Mouse (Mus musculus) telencephalon, adult 2 months (tissue): ENCODE measurements around the gene Gm20532.

Source experiments
- DNase-seq: peaks from one replicate; pipeline ENCODE4 v3.0.0-alpha.2; 2011; ENCODE audit warnings: low read depth, low spot score

The Gm20532 gene

DNA sequence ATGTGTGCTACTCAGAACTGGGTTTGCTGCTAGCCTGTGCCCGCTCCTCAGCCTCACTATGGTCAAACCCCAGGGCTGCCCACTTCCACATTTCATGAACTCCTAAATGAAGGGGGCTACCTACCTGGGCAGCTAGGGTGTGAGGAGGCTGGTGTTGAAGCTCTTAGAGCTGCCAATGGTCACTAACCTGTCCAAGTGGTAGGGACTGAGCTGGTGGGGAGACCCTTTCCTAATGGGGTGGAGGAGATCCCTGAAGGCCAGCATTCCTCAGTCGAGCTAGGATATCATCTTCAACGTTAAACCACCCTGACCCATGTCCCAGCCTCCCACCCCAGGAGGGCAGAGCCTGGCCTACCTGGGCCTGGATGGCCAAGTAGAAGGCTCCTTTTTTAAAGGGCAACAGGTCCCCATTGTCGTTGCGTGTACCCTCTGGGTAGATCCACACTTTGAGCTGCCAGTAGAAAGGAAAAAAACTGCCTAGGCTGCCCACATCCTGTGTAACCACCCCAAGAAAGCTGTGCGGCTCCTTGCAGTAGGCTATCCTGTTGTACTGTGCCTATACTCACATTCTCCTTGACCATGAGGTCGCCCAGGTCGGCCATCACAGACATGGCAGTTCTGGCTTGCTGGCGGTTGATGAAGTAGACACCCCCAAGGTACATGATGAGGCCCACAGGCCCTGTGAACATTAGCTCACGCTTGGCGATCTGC, 9.4 kb downstream of the Gm20532 start:
- DNase-seq = no peak

DNA sequence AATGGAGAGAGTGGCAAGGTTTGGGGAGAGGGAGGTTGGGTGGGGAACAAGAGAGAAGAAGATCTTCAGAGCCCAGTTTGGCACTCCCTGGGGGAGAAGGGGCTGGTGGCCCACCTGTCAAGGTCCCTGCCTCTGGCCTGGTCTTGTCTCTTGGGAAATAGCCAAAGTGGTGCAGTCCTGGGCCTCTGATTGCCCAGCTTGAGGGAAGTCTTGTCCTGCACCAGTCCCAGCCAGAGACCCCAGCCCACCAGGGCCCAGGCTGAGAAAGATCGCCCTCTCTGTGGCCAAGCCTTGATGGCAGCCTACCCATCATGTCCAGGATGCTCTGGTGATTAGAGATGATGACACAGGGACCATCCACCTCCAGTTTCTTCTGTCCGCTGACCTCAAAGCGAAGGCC, 10.5 kb downstream of the Gm20532 start:
- DNase-seq = no peak

DNA sequence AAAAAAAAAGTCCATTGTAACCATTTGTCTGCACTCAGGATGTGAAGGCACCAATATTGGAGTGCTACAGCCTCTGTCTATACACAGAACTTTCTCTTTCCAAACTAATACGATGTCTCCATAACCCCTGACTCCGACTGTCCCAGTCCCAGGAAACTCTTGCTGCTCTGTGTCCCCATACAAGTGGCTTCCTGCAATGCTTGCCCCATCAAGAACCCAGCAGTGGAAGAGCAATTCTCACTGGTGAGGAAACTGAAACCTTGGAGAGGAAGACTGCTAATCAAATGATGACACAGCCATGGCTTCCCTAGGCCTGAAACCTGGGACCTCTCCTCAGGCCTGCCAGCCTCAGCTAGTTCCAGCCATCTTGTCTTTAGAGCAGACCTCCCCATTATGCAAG, 11.4 kb downstream of the Gm20532 start:
- no peak for DNase-seq

DNA sequence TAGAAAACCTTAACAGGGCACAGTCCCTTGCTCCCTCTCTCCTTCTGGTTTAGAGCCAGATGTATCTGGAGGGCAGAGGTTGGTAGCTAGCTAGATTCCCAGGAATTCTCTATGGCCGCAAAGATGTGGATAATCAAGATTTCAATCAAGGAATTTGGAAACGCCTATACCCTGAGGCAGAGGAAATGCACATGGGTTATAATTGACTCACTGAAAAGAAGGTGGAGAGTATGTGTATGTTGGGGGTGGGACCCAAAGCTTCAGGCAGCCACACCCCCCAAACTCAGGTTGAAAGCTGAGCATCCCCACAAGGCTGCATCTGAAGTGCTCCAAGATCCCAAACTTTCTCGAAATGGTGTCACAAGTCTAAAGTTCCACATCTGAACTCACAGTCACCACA, 12.0 kb downstream of the Gm20532 start:
- DNase-seq = no peak

DNA sequence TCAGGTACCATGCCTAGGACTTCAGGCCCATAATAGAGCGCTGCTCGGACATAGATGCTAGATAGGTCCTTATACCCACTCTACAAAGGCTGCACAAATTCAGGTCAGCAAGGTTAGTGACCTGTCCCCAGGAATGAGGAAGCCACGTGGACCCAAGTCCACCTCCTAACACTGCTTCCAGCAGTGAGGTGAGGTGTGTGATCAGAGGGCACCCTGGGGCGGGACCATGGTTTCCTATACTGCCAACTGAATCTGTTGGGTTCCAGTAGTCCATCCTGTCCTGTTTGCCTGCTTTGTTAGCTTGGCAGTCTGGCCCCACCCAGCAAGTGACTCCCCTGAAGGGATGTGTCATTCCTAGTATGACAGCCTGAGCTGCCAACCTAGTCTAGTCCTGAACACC, 13.5 kb downstream of the Gm20532 start:
- DNase-seq = no peak

DNA sequence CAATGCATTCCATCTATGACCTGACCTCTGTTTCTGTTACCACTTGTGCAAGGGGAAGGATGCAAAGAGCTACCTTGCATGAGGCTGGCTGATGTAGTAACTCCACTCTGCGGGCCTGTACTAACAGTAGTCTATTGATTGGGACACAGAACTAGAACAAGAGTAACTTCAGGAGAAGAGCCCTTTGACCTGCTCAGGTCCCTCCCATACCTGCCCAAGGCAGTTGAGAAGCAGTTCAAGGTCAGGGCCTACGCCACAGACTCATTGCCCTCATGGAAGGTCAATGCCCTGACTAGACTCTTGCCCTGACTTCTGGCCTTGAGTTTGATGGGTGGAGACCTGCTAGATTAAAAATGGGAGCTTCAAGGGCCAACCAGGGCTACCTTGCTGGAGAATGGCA, 14.2 kb downstream of the Gm20532 start:
- DNase-seq = no peak

DNA sequence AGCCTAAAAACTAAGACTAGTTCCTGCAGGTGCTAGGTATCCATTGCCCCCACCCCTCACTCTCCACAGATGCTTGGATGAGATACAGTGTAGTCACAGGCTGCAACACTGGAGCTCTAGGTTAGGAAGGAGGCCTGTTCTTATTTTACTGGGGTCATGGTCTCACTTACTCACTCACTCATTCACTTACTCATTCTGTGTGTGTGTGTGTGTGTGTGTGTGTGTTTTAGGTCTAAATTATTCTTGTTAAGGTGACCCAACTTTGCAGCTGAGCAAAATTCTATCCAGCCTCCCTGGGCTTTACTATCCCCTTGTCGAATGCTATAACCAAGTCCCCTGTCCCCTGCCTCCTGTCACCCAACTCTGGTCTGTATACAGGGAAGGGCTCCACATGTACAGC, 15.2 kb downstream of the Gm20532 start:
- DNase-seq = no peak

DNA sequence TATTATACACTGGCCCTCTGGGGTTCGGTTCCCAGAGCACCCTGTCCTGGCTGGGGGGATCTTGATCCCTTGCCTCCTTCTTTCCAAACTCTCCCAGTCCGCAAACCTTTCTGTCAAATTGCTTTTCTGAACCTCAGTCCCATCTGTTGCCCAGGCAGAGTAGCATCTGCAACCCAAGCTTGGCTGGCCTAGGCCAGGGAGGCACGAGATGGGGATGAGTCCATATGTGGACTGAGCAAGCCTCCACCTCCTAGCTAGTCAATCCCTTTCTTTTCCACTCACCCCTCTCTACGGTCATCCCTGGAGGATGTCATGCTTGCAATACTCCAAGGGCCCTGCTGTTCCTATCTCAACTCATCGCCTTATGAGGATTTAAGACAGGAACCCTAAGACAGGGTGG, 16.2 kb downstream of the Gm20532 start:
- no peak for DNase-seq

DNA sequence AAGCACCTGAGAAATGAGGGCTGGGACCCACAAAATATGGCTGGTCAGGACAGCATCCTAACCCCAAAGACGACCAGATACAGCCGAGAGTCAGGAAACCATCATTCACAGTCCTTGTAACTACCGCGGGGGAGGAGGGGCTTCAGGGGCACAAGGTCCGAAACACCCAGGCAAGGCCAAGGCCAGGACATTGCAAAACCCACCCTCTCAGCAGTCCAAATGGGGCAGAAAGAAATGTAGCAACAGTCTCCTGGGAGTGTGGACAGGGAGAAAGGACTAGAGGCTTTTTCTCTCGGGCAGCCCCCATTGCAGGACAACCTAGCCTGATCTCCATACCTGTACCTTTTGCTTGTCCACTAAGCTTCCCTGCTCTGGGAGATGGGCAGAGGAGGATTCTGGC, 16.7 kb downstream of the Gm20532 start:
- no peak for DNase-seq

DNA sequence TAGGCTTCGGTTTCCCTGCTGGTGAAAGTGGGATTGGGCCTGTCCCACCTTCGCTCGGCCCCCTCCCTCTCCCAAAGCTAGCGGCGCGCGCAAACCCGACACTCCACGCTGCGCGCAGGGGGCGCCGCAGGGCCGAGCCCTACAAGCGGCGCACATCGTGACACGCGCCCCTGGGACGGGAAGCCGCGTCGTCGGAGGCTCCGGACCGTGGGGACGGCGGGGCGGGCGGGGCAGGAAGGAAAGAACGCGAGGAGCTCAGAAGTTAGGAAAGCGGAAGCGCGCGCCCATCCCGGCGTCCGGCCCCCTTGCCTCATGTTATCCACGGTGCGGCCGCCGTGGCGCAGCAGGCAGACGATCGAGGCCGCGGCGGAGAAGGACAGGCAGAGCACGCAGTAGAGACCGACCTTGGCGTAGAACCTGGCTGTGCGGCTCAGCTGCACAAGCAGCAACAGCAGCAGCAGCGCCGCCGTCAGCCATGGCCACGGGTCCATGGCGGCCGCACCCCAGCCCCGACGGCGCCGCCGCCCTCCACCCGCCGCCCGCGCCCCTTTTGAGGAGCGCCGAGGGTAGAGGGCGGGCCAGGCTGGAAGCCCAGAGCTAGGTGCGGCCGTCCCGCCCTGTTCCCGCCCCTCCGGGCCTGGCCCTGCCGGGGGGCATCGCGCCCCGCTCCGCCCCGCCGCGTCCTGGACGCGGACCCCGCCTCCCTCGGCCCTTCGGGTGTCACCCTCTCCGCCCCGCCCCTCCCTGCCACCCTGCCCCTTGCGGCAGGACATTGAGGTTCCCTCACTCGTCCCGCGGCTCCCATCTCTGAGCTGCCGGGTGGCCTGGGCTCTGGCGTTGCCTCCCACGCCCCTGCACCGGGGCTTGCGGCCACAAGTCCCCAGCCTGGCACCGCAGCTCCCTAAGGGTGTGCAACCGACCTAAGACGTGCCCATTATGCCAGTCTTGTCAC, 17.6 kb downstream of the Gm20532 start, which contains the start of gene Agpat2:
Gene Agpat2 (minus strand): TSS at position 698 of the 952 bp plus-strand sequence.
- DNase-seq = no peak

DNA sequence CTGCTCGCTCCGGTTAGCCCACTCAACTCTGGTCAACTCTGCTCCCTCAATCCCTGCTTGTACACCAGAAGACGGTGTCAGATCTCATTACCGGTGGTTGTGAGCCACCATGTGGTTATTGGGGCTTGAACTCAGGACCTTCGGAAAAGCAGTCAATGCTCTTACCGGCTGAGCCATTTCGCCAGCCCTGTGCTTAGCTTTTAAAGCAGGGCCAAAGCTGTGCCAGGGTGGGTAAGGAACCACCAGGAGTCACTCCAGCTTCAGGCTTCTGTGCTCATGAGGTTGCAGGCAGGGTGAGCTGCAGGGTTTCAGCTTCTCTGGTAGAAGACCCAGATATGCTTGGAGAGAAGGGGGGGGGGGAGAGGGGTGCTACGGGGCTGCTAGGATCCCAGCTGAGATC, 18.9 kb downstream of the Gm20532 start:
- no peak for DNase-seq

DNA sequence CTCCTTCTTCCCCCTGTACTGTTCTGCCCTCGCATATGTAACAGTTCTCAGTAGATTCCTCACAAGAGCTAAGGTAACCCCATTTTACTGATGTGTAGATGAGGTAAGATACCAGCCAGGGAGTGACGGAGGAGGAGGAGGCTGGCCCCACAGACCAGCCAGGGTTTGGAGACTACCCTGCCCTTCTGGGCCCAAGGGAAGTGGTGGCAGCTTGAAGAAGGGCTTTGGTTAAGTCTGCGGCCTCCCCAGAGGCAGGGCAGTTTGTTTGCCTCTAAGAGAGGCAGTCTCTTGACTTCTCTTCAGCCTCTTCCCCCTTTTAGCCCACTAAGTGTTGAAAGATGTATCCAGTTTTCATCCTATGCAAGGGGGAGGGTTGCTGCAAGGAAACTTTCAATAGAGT, 20.1 kb downstream of the Gm20532 start:
- no peak for DNase-seq

DNA sequence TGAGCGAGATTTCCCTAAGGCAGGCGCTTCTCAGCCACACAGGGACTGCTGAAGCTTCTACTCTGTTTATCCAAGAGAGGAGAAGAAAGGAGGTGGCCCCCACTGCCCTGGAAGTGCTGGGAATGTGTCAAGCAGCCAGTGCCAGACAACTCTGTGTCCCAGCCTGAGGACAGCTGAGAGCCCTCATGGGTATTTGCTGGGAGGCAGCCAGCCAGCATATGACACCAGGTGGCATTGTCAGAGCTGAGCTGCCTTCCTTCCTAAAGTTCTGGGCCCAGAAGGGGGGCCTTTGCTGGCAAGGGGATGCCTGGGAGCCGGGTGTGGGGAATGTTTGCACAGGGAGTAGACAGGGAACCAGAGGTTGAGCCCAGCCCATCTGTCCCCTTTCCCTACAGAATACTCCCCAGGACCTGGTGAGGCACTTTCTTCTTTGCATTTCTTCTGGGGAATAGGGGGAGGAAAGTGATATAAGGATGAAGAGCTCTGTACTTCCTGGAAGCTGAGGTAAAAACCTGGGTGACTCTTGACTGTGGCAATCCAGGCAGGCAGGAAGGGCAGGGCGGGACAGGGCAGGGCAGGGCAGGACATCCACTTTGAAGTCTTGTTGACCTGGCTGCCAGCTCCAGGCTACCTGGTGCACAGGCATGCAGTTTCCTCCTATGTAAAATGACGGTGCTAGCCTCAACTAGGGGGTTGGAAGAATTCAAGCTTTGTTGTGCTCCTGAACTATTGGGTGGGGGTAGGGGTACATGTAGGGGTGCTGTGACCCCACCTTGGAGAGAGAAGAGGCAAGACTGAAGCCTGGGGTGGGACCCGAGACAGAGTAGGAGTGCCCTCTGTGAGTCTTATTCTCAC, 20.8 kb downstream of the Gm20532 start:
- DNase-seq = no peak

DNA sequence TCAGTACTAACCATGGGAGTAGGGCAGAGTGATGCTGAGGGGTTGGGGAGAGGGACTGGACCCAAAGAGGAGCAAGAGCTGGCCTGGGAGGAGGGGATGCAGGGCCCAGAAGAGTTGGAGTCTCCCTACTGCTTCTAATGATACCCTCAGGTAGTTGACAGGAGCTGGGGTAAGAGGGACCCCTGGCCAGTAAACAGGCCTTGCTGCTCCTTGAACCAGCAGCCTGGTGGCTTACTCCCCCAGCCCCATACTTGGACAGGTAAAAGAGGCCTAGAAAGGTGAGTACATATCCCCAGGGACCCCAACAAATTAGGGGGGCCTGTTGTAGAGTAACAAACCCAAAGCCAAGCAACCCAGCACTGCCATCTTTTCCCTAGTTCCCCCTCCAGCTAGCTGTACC, 22.3 kb downstream of the Gm20532 start:
- DNase-seq = no peak

DNA sequence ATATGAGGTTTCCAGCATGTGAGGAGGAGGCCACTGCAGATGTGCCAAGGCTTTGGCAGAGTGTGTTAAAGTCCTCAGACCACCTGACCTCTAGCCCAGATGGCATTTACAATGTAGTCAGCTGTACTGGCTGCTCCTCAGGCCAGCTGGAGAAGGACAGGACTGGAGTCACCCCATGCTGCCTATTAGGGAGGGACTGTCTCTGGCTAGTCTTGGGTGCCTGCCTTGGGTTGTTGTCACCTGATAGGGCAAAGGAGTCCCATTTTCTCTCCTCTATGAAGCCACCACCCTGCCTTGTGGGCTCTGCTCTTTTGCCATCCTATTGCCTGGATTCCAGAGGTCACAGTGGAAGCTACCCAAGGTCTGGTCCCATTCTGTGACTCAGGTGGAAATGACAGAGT, 22.8 kb downstream of the Gm20532 start:
- DNase-seq = no peak

DNA sequence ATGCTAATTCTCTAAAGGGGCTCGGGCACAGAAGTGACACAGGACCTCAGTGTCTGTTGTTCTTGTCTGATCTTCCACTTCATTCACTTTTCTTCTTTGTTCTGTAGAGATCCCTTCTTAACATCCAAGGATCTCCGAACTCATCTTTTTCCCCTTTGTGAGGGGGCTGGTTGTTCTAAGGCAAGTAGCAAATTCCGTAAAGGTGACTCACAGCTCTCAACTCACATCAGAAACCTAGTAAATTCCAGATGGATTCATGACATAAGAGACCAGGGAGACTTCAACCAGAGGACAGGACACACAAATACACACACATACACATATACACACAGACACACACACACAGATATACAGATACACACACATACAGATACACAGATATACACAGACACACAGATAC, 24.1 kb downstream of the Gm20532 start:
- no peak for DNase-seq

DNA sequence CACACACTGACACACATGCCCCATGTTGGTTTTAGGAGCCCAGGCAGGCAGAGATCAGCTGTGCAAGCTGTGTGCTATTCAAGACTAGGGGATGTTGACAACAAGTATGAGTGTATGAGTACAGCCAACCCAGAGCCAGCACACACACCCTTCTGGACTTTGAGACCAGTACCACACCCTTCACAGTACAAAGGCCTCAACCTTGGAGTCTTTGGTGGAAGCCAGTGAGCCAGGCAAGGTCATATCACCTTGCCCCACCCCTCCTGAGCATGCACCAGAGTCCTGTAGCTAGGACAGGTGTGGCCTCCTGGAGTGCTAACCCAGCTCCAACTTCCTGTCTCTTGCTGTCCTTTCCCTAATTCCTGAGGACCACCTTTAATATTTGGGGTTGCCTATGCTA, 24.6 kb downstream of the Gm20532 start:
- DNase-seq = no peak

DNA sequence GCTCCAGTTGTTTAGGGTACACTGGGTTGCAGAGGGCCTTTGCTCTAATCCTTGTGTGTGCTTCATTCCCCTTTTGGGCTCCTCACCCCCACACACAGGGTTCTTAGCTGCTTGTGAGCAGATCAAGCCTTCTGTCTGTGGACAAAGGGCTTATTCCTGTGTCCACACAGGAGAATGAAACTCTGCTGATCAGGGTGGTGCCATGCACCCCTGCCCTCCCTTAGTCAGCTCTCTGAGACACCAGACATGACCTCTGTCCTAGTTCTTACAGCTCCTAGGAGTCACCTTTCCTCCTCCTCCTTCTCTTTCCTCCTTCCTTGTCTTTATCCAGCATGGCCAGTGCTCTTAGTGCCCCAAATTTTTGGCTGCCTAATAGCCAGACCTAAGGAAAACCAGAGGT, 25.5 kb downstream of the Gm20532 start:
- no peak for DNase-seq

DNA sequence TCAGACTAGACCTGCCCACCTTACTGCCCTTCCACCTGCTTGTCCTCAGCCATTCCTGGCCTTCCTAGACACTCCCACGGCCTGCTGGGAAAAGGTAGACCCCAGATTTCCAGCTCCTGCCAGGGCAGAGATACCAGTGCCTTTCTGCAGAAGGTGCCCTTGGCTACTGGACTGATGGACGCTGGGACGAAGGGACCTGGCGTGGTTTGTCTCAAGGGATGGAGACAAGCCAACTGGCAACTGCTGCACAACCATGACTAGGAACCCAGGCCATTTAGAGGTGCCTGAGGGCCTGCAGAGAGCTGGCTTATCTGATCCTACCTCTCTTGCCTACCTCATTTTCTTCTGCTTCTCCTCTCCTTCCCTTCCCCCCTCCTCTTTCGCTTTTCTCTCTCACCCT, 28.5 kb downstream of the Gm20532 start:
- DNase-seq = no peak

DNA sequence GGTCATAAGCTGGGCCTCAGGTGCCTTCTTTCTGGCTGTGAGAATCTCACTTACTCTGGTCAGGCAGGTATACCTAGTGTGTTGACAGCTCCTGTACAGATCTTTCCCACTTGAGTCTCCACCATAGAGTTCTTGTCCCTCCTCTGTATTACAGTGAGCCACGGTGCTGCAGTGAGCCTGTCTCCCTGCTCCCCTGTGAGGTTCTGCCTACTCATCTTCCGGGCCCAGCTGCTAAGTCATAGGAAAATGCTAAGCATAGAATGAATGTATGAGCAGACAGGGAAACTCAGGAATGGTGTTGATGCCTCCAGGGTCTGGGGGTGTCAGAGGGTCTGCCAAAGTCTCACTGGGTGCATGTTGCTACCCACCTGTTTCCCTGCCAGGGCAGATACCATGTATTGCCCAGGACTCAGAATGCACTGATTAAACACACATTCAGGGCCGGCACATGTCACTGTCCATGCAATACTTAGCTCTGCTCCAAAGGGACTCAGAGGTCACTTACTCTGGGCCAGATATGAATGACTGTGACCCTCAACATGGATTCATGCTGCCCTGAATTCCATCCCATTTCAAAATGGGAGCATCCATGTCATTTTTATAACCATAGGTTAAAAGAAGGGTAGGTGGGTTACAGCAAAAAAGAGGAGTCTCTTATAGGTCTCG, 29.2 kb downstream of the Gm20532 start:
- no peak for DNase-seq

DNA sequence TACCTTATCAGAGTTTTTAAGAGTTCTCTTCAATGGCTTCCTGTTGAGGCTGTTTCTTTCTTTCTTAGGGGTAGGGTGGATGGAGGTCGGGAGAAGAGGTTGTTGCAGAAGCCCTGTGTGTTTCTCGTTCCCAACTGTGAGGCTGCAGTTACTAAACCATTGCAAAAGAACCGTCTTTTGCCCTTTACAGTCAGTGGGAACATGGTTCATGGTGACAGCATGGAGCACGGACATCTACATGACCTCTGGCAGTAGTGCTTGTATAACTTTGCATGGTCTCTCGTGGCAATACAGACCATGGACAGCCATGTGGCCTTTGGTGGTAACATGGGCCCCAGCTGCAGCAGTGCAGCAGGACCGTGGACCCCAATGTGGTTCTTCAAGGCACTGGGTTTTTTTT, 30.9 kb downstream of the Gm20532 start:
- DNase-seq = no peak

DNA sequence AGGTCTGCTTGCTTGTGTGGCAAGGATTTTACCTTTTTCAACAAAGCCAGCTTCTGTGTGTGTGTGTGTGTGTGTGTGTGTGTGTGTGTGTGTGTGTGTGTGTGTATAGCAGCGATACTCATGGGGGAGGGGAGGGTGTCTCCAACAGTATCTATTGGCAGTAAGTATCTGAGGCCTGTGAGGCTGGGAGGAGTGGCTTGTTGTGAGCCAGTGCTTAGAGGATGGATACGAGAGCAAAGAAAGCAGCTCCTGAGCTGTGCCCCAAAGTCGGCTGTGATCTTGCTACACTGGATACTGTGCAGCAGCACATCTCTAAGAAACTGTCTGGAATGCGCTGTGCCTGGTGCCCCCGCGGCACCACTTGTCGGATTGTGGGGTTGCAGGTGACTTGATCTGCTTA, 31.5 kb downstream of the Gm20532 start:
- no peak for DNase-seq
